Mouse (Mus musculus) thymus, adult 2 months (tissue): ENCODE measurements around the gene Dpf1.

Experiments used
- CTCF ChIP-seq: fragments of 200-500 bp; IDR thresholded peaks from 2 replicates; pipeline ENCODE4 v1.5.1; 2012; ENCODE audit warnings: mild to moderate bottlenecking, control low read depth, low read length, moderate library complexity, borderline replicate concordance; ENCODE audit not compliant: control insufficient read depth, poor library complexity, insufficient read depth; ENCODE audit errors: extremely low read depth
- POLR2A ChIP-seq: fragments of 200-500 bp; IDR thresholded peaks from 2 replicates; pipeline ENCODE4 v1.6.1; 2012; ENCODE audit warnings: mild to moderate bottlenecking, low read length, control low read depth, moderate library complexity; ENCODE audit not compliant: control insufficient read depth, poor library complexity, insufficient read depth; ENCODE audit errors: extremely low read depth

DNA sequence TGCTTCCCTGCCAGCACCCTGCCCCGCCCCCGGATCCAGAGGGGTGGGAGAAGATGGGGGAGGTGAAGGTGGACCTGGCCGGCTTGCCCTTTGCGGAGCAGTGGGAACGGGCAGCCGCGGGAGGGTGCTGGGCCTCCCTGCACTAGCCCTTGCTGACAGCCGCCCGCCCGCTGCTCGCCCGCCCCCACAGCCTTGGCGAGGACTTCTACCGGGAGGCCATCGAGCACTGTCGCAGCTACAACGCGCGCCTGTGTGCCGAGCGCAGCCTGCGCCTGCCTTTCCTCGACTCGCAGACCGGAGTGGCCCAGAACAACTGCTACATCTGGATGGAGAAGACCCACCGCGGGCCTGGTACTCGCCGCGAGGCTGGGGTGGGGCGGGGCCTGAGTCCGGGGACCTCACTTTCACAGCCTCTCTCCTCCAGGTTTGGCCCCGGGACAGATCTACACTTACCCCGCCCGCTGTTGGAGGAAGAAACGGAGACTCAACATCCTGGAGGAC, 5.5 kb downstream of the Dpf1 start:
- TF ChIP-seq CTCF, result no peak
- TF ChIP-seq POLR2A, result no peak
